Mouse (Mus musculus): Measurements from ENCODE around the gene Chst8. TPM values are rescaled to one million over a fixed set of nuclear protein-coding genes. Genes with fewer than 3 reads are reported as not detected.

Chst8 gene
- polyA plus RNA-seq, 2 experiments, result 0.80 to 1.3 TPM

DNA sequence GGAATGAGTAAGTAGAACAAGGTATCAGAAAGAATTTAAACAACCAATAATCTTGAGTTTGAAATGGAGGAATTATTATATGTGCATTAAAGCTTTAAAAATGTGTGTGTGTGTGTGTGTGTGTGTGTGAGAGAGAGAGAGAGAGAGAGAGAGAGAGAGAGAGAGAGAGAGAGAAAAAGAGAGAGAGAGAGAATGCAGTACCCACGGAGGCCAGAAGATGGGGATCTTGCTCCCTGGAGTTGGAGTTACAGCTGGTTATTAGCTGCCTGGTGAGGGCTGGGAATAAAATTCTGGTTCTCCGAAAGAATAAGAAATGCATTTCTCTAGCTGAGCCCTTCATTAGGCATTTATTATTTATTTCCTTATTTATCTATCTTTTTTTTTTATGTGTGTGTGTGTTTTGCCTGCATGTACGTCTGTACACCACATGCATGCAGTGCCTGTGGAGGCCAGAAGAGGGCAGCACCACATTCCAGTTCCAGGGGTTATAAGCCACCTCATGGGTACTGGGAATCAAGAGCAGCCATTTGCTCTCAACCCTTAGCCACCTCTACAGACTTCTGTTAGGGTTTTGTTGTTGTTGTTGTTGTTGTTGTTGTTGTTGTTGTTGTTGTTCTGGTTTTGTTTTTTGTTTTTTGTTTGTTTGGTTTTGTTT lies 13.9 kb upstream of the Chst8 start:
- H3K4me3 ChIP-seq (replicated peaks; ENCODE audit: low read length), result no peak overlapping the region
- no peaks in the 10 kb centered on the region for H3K9me3 ChIP-seq (ENCODE audit: control insufficient read depth, low read length)
- H3K27me3 ChIP-seq (ENCODE audit: control insufficient read depth, insufficient read depth, low read length), result no peaks in the 10 kb centered on the region
- no peak overlapping the region for H3K27ac ChIP-seq (replicated peaks; ENCODE audit: low read depth, low read length)
- ATAC-seq (ENCODE audit: low FRiP score, low read depth) (no peak), DNase-seq (ENCODE audit: low spot score) (no peak)
- H3K4me1 ChIP-seq (ENCODE audit: control insufficient read depth, insufficient read depth, low read length), result no peaks in the 10 kb centered on the region
- no peaks in the 10 kb centered on the region for H3K36me3 ChIP-seq (ENCODE audit: control insufficient read depth, insufficient read depth, low read length)
- H3K4me2 ChIP-seq (replicated peaks; ENCODE audit: low read depth, low read length, severe bottlenecking), result no peak overlapping the region
- no peak for TF ChIP-seq POLR2A (IDR thresholded peaks at IDR 0.05; ENCODE audit: borderline replicate concordance, extremely low read depth, insufficient read depth, insufficient read length)
- H3K9ac ChIP-seq (ENCODE audit: low read depth, low read length, severe bottlenecking), result no peak overlapping the region
- WGBS, result 46% methylated on average over 3 of the region's 3 CpGs

- H3K4me2 ChIP-seq (replicated peaks; ENCODE audit: low read depth, low read length, severe bottlenecking), result no peak overlapping the region
- H3K27me3 ChIP-seq (ENCODE audit: control insufficient read depth, insufficient read depth, low read length), result no peaks in the 10 kb centered on the region
- 90% methylated on average over 9 of the region's 9 CpGs for WGBS
- no peak overlapping the region for H3K4me3 ChIP-seq (replicated peaks; ENCODE audit: low read length)
- H3K27ac ChIP-seq (replicated peaks; ENCODE audit: low read depth, low read length), result no peak overlapping the region
- H3K9ac ChIP-seq (ENCODE audit: low read depth, low read length, severe bottlenecking), result no peak overlapping the region
- no peaks in the 10 kb centered on the region for H3K9me3 ChIP-seq (ENCODE audit: control insufficient read depth, low read length)
- H3K4me1 ChIP-seq (ENCODE audit: control insufficient read depth, insufficient read depth, low read length), result no peaks in the 10 kb centered on the region
- no peak for DNase-seq (ENCODE audit: low spot score)
- ATAC-seq (ENCODE audit: low FRiP score, low read depth), result no peak
- TF ChIP-seq POLR2A (IDR thresholded peaks at IDR 0.05; ENCODE audit: borderline replicate concordance, extremely low read depth, insufficient read depth, insufficient read length), result no peak
- no peaks in the 10 kb centered on the region for H3K36me3 ChIP-seq (ENCODE audit: control insufficient read depth, insufficient read depth, low read length)
These were observed 9.1 kb upstream of the Chst8 start for GRCm38 (mm10) chr7:34821587-34821986.

DNA sequence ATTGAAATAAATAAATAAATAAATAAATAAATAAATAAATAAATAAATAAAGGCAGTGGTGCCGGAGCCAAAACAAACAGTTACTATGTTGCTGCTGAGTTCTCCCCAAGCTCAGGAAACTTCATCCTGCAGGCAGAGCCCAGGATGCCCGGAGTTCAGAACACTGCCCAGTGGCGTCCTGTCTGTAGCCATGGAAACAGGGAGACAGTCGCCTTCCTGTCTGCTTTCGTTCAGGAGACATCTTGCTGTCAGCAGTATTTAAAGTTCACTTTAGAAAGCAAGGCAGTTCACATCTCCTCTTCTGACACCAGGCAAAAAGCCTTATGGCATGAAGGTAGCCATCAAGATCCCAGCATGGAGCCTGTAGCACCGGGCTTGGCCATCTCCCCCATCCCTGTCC lies 8.0 kb upstream of the Chst8 start:
- Histone ChIP-seq H3K36me3 (ENCODE audit: control insufficient read depth, insufficient read depth, low read length) (no peaks in the 10 kb centered on the region), H3K4me3 (replicated peaks; ENCODE audit: low read length) (no peak overlapping the region), H3K9ac (ENCODE audit: low read depth, low read length, severe bottlenecking) (no peak overlapping the region), H3K27ac (replicated peaks; ENCODE audit: low read depth, low read length) (no peak overlapping the region), H3K4me2 (replicated peaks; ENCODE audit: low read depth, low read length, severe bottlenecking) (no peak overlapping the region), H3K27me3 (ENCODE audit: control insufficient read depth, insufficient read depth, low read length) (no peaks in the 10 kb centered on the region), H3K4me1 (ENCODE audit: control insufficient read depth, insufficient read depth, low read length) (no peaks in the 10 kb centered on the region), H3K9me3 (ENCODE audit: control insufficient read depth, low read length) (no peaks in the 10 kb centered on the region)
- DNase-seq (ENCODE audit: low spot score), result no peak
- TF ChIP-seq POLR2A (IDR thresholded peaks at IDR 0.05; ENCODE audit: borderline replicate concordance, extremely low read depth, insufficient read depth, insufficient read length), result no peak
- 26% methylated on average over 6 of the region's 6 CpGs for WGBS
- ATAC-seq (ENCODE audit: low FRiP score, low read depth), result no peak

DNA sequence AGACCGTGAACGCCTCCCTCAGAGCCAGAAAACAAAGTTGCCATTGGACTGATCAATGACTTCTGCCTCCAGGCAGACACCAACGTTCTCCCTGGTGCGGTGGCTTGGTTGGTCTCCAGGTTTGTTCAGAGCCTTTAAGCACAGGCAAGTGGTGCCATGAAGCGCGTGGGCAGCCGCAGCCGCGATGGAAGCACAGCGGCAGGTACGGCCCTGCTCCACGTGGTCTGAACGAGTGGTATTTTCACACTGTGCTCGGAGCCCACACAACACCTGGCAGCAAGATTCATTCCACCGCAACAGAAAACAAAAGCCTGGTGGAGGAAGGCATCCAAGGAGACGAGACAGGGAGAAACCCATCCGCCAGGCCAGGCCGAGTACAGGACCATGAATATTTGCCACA lies 7.3 kb upstream of the Chst8 start:
- 88% methylated on average over 18 of the region's 18 CpGs for WGBS
- H3K27ac ChIP-seq (replicated peaks; ENCODE audit: low read depth, low read length), result no peak overlapping the region
- no peaks in the 10 kb centered on the region for H3K27me3 ChIP-seq (ENCODE audit: control insufficient read depth, insufficient read depth, low read length)
- H3K36me3 ChIP-seq (ENCODE audit: control insufficient read depth, insufficient read depth, low read length), result no peaks in the 10 kb centered on the region
- H3K4me2 ChIP-seq (replicated peaks; ENCODE audit: low read depth, low read length, severe bottlenecking), result no peak overlapping the region
- H3K4me1 ChIP-seq (ENCODE audit: control insufficient read depth, insufficient read depth, low read length), result no peaks in the 10 kb centered on the region
- no peak for TF ChIP-seq POLR2A (IDR thresholded peaks at IDR 0.05; ENCODE audit: borderline replicate concordance, extremely low read depth, insufficient read depth, insufficient read length)
- H3K9ac ChIP-seq (ENCODE audit: low read depth, low read length, severe bottlenecking), result no peak overlapping the region
- ATAC-seq (ENCODE audit: low FRiP score, low read depth), result no peak
- H3K9me3 ChIP-seq (ENCODE audit: control insufficient read depth, low read length), result no peaks in the 10 kb centered on the region
- DNase-seq (ENCODE audit: low spot score), result no peak
- no peak overlapping the region for H3K4me3 ChIP-seq (replicated peaks; ENCODE audit: low read length)

DNA sequence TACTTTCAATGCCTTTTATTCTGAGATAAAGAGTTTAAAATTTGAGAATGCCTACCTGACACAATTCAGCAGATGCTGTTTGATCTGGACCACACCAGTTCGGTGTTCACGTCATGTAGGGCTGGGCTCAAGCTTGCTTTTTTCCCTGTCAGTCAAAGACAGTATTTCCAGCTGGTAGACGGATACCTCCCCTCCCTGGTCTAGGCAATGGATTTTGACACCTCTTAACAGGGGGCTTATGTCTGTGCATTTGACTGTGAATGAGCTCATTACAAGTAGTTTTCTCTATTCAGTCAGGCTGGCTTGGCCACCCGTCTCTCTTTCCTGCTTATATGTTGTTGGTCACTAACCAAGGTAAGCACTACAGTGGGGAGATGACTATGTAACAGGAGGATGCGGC lies 6.1 kb upstream of the Chst8 start:
- DNase-seq (ENCODE audit: low spot score), result no peak
- Histone ChIP-seq H3K9me3 (ENCODE audit: control insufficient read depth, low read length) (no peaks in the 10 kb centered on the region), H3K4me1 (ENCODE audit: control insufficient read depth, insufficient read depth, low read length) (no peaks in the 10 kb centered on the region), H3K9ac (ENCODE audit: low read depth, low read length, severe bottlenecking) (no peak overlapping the region), H3K27me3 (ENCODE audit: control insufficient read depth, insufficient read depth, low read length) (0 out of 2 replicates have a peak, but pooled peaks cover 2% of the 10 kb centered on the region), H3K27ac (replicated peaks; ENCODE audit: low read depth, low read length) (no peak overlapping the region), H3K4me3 (replicated peaks; ENCODE audit: low read length) (no peak overlapping the region), H3K36me3 (ENCODE audit: control insufficient read depth, insufficient read depth, low read length) (no peaks in the 10 kb centered on the region), H3K4me2 (replicated peaks; ENCODE audit: low read depth, low read length, severe bottlenecking) (no peak overlapping the region)
- TF ChIP-seq POLR2A (IDR thresholded peaks at IDR 0.05; ENCODE audit: borderline replicate concordance, extremely low read depth, insufficient read depth, insufficient read length), result no peak
- 81% methylated on average over 5 of the region's 5 CpGs for WGBS
- ATAC-seq (ENCODE audit: low FRiP score, low read depth), result no peak

Data from limb, embryonic 14.5 days (tissue).